Mouse (Mus musculus): ENCODE results near the gene Nos1ap. TPM values are rescaled to one million over a fixed set of nuclear protein-coding genes. Genes with fewer than 3 reads are reported as not detected.

Gene Nos1ap
- polyA plus RNA-seq, 1 experiment from 2014 or later = 24.6 TPM

DNA sequence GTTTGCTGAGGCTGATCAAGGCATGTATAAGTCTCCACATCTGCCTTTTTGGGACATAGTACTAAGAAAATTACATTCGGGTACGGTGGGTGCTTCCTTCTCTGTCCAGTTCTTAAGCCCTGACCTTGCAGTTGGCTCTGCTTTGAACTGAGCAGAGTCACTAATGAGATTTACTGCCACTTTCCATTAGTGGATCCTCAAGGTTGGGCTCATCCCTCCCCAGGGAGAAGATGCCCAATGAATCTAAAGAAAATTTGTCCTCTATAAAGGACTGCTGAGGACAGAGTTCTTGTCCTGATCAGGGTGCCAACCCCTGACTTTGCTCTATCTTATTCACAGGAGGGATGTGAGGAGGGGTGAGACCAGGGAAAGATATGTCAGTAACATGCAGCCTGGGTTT lies 267.6 kb downstream of the Nos1ap start:
- no peaks in the 10 kb centered on the region for H3K4me1 ChIP-seq (ENCODE audit: control insufficient read depth, insufficient read depth, low read length)
- no peak overlapping the region for H3K9ac ChIP-seq (ENCODE audit: low read depth, low read length)
- ATAC-seq = no peak
- no peak overlapping the region for H3K4me2 ChIP-seq (ENCODE audit: low read length)
- H3K27me3 ChIP-seq (ENCODE audit: control insufficient read depth, insufficient read depth, low read depth, low read length) = no peaks in the 10 kb centered on the region
- no peaks in the 10 kb centered on the region for H3K9me3 ChIP-seq (replicated peaks; ENCODE audit: control insufficient read depth, low read length, poor library complexity, severe bottlenecking)
- H3K27ac ChIP-seq (ENCODE audit: low read length) = no peak overlapping the region
- 72% methylated on average over 2 of the region's 2 CpGs for WGBS
- no peak overlapping the region for H3K4me3 ChIP-seq (ENCODE audit: low read depth, low read length)
- H3K36me3 ChIP-seq (ENCODE audit: control insufficient read depth, insufficient read depth, low read length) = peaks cover 3% of the 10 kb centered on the region; the same call in 1 of the 2 replicates

- H3K4me1 ChIP-seq (ENCODE audit: control insufficient read depth, insufficient read depth, low read length) = no peaks in the 10 kb centered on the region
- H3K4me3 ChIP-seq (ENCODE audit: low read depth, low read length) = no peak overlapping the region
- WGBS = 81% methylated on average over 6 of the region's 6 CpGs
- no peaks in the 10 kb centered on the region for H3K36me3 ChIP-seq (ENCODE audit: control insufficient read depth, insufficient read depth, low read length)
- H3K9ac ChIP-seq (ENCODE audit: low read depth, low read length) = no peak overlapping the region
- no peak overlapping the region for H3K4me2 ChIP-seq (ENCODE audit: low read length)
- no peaks in the 10 kb centered on the region for H3K9me3 ChIP-seq (replicated peaks; ENCODE audit: control insufficient read depth, low read length, poor library complexity, severe bottlenecking)
- H3K27me3 ChIP-seq (ENCODE audit: control insufficient read depth, insufficient read depth, low read depth, low read length) = no peaks in the 10 kb centered on the region
- no peak overlapping the region for H3K27ac ChIP-seq (ENCODE audit: low read length)
- no peak for ATAC-seq
These were observed 278.2 kb downstream of the Nos1ap start for GRCm38 (mm10) chr1:170311431-170311830.

DNA sequence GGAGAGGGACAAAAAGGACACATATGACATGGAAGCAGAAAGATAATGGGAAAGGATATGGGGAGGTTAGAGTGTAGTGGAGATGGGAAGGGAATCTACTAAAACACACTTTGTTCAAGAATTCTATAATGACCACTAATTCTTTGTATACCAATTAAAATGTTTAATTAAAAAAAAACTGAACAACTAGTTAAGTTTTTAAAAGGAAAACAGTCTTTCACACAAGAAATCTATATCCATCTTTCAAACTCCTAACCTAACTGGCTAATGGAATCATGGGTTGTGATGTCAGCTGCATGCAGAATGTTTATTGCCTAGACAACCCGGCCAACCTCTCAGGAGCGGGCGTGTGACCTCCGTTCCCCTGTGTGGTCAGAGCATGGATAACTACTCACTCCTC lies 281.2 kb downstream of the Nos1ap start, which contains the start of gene Spata46:
Gene Spata46, plus strand, starts transcription at position 301 of the 400 bp plus-strand sequence.
- ATAC-seq = no peak
- WGBS = 86% methylated on average over 4 of the region's 4 CpGs
- no peaks in the 10 kb centered on the region for H3K27me3 ChIP-seq (ENCODE audit: control insufficient read depth, insufficient read depth, low read depth, low read length)
- no peak within 1 kb of the TSS for H3K27ac ChIP-seq (ENCODE audit: low read length)
- H3K36me3 ChIP-seq (ENCODE audit: control insufficient read depth, insufficient read depth, low read length) = no peaks in the 10 kb centered on the region
- H3K9ac ChIP-seq (ENCODE audit: low read depth, low read length) = no peak within 1 kb of the TSS
- H3K4me3 ChIP-seq (ENCODE audit: low read depth, low read length) = no peak within 1 kb of the TSS
- no peak within 1 kb of the TSS for H3K4me2 ChIP-seq (ENCODE audit: low read length)
- no peaks in the 10 kb centered on the region for H3K4me1 ChIP-seq (ENCODE audit: control insufficient read depth, insufficient read depth, low read length)
- H3K9me3 ChIP-seq (replicated peaks; ENCODE audit: control insufficient read depth, low read length, poor library complexity, severe bottlenecking) = no peaks in the 10 kb centered on the region

- H3K27ac ChIP-seq (ENCODE audit: low read length) = no peak within 1 kb of the TSS
These were observed 283.4 kb downstream of the Nos1ap start, which contains the start of gene Gm7694 for GRCm38 (mm10) chr1:170306232-170306631. TSS of gene Gm7694 (minus strand) at chr1:170306332.

GRCm38 (mm10) chr1:170305002-170305401 lies 284.7 kb downstream of the Nos1ap start:
- Histone ChIP-seq H3K27me3 (ENCODE audit: control insufficient read depth, insufficient read depth, low read depth, low read length) (no peaks in the 10 kb centered on the region), H3K36me3 (ENCODE audit: control insufficient read depth, insufficient read depth, low read length) (no peaks in the 10 kb centered on the region), H3K4me3 (ENCODE audit: low read depth, low read length) (no peak overlapping the region), H3K9me3 (replicated peaks; ENCODE audit: control insufficient read depth, low read length, poor library complexity, severe bottlenecking) (no peaks in the 10 kb centered on the region), H3K4me1 (ENCODE audit: control insufficient read depth, insufficient read depth, low read length) (no peaks in the 10 kb centered on the region), H3K9ac (ENCODE audit: low read depth, low read length) (no peak overlapping the region), H3K27ac (ENCODE audit: low read length) (no peak overlapping the region), H3K4me2 (ENCODE audit: low read length) (no peak overlapping the region)
- 94% methylated on average over 10 of the region's 10 CpGs for WGBS
- ATAC-seq = no peak

More at GRCm38 (mm10) chr1:170306232-170306631, 283.4 kb downstream of the Nos1ap start, which contains the start of gene Gm7694:
- Histone ChIP-seq H3K4me1 (ENCODE audit: control insufficient read depth, insufficient read depth, low read length) (no peaks in the 10 kb centered on the region), H3K4me3 (ENCODE audit: low read depth, low read length) (no peak within 1 kb of the TSS), H3K9ac (ENCODE audit: low read depth, low read length) (no peak within 1 kb of the TSS), H3K27me3 (ENCODE audit: control insufficient read depth, insufficient read depth, low read depth, low read length) (no peaks in the 10 kb centered on the region), H3K36me3 (ENCODE audit: control insufficient read depth, insufficient read depth, low read length) (no peaks in the 10 kb centered on the region), H3K9me3 (replicated peaks; ENCODE audit: control insufficient read depth, low read length, poor library complexity, severe bottlenecking) (no peaks in the 10 kb centered on the region), H3K4me2 (ENCODE audit: low read length) (no peak within 1 kb of the TSS)
- ATAC-seq = no peak
- 95% methylated on average over 4 of the region's 4 CpGs for WGBS

DNA sequence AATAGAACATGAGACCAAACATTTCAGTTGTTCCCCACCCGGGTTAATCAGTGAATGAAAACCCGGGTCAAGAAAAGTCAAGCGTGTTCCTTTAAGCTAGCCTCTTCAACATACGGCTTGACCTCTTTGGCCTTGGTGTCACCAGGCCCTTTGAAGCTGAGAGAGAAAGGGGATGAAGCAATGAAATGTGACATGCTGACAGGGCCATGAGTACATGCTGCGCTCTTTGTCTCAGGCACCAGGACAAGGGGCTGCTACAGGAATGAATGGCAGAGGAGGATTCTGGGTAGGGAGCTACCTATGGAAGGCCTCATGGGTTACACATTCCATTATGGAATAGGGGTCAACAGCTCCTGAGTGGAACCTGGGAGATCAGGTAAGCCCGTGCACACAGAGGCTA lies 286.6 kb downstream of the Nos1ap start:
- Histone ChIP-seq H3K9me3 (replicated peaks; ENCODE audit: control insufficient read depth, low read length, poor library complexity, severe bottlenecking) (no peaks in the 10 kb centered on the region), H3K9ac (ENCODE audit: low read depth, low read length) (no peak overlapping the region), H3K4me1 (ENCODE audit: control insufficient read depth, insufficient read depth, low read length) (no peaks in the 10 kb centered on the region), H3K27me3 (ENCODE audit: control insufficient read depth, insufficient read depth, low read depth, low read length) (no peaks in the 10 kb centered on the region), H3K4me3 (ENCODE audit: low read depth, low read length) (no peak overlapping the region), H3K27ac (ENCODE audit: low read length) (no peak overlapping the region), H3K36me3 (ENCODE audit: control insufficient read depth, insufficient read depth, low read length) (no peaks in the 10 kb centered on the region), H3K4me2 (ENCODE audit: low read length) (no peak overlapping the region)
- whole genome bisulfite sequencing = 46% methylated on average over 6 of the region's 6 CpGs
- ATAC-seq = no peak

- H3K9me3 ChIP-seq (replicated peaks; ENCODE audit: control insufficient read depth, low read length, poor library complexity, severe bottlenecking) = no peaks in the 10 kb centered on the region
- no peak overlapping the region for H3K4me3 ChIP-seq (ENCODE audit: low read depth, low read length)
- H3K9ac ChIP-seq (ENCODE audit: low read depth, low read length) = no peak overlapping the region
- 76% methylated on average over 6 of the region's 6 CpGs for WGBS
- no peak for ATAC-seq
- H3K4me1 ChIP-seq (ENCODE audit: control insufficient read depth, insufficient read depth, low read length) = no peaks in the 10 kb centered on the region
- H3K27ac ChIP-seq (ENCODE audit: low read length) = no peak overlapping the region
- no peak overlapping the region for H3K4me2 ChIP-seq (ENCODE audit: low read length)
- H3K36me3 ChIP-seq (ENCODE audit: control insufficient read depth, insufficient read depth, low read length) = no peaks in the 10 kb centered on the region
- H3K27me3 ChIP-seq (ENCODE audit: control insufficient read depth, insufficient read depth, low read depth, low read length) = no peaks in the 10 kb centered on the region
These were observed 287.2 kb downstream of the Nos1ap start for GRCm38 (mm10) chr1:170302456-170302855.

GRCm38 (mm10) chr1:170301686-170302085 lies 288.0 kb downstream of the Nos1ap start:
- Histone ChIP-seq H3K27me3 (ENCODE audit: control insufficient read depth, insufficient read depth, low read depth, low read length) (no peaks in the 10 kb centered on the region), H3K36me3 (ENCODE audit: control insufficient read depth, insufficient read depth, low read length) (no peaks in the 10 kb centered on the region), H3K4me2 (ENCODE audit: low read length) (no peak overlapping the region), H3K9ac (ENCODE audit: low read depth, low read length) (no peak overlapping the region), H3K27ac (ENCODE audit: low read length) (no peak overlapping the region), H3K4me3 (ENCODE audit: low read depth, low read length) (no peak overlapping the region), H3K4me1 (ENCODE audit: control insufficient read depth, insufficient read depth, low read length) (no peaks in the 10 kb centered on the region), H3K9me3 (replicated peaks; ENCODE audit: control insufficient read depth, low read length, poor library complexity, severe bottlenecking) (no peaks in the 10 kb centered on the region)
- WGBS = 94% methylated on average over 9 of the region's 9 CpGs
- ATAC-seq = no peak

DNA sequence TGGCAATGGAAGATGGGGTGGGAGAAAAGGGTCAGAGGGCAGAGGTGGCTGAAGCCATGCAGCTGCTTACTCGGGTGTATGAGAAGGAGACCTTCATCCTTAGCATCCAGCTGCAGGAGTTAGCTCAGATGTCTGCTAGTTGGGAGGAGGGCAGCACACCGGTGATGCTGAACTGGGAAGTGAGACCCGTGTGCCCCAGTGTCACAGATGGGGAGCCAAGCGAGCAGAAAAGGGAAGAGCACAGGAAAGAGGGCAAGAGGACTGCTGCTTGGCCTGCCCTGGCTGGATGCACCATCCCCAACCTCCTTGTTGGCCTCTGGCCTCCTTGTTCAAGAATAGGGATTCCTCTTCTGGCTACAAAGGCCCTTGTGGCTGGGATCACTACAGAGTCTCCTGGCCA lies 290.2 kb downstream of the Nos1ap start:
- no peaks in the 10 kb centered on the region for H3K36me3 ChIP-seq (ENCODE audit: control insufficient read depth, insufficient read depth, low read length)
- no peaks in the 10 kb centered on the region for H3K27me3 ChIP-seq (ENCODE audit: control insufficient read depth, insufficient read depth, low read depth, low read length)
- ATAC-seq = no peak
- no peak overlapping the region for H3K4me2 ChIP-seq (ENCODE audit: low read length)
- H3K27ac ChIP-seq (ENCODE audit: low read length) = no peak overlapping the region
- H3K9me3 ChIP-seq (replicated peaks; ENCODE audit: control insufficient read depth, low read length, poor library complexity, severe bottlenecking) = no peaks in the 10 kb centered on the region
- WGBS = 78% methylated on average over 4 of the region's 4 CpGs
- H3K4me1 ChIP-seq (ENCODE audit: control insufficient read depth, insufficient read depth, low read length) = no peaks in the 10 kb centered on the region
- no peak overlapping the region for H3K4me3 ChIP-seq (ENCODE audit: low read depth, low read length)
- no peak overlapping the region for H3K9ac ChIP-seq (ENCODE audit: low read depth, low read length)

Data from midbrain, embryonic 16.5 days (tissue).